Comparison of ENCODE assay signal across 11 mouse cellular contexts in genomic region chr19:57006841-57007240, GRCm38 (mm10). TPM values are rescaled to one million over a fixed set of nuclear protein-coding genes. Genes with fewer than 3 reads are reported as not detected.
DNase-seq lines count a peak whose midpoint lies in the region; ATAC-seq and TF ChIP-seq lines count a peak whose summit lies in the region.
"Had no signal": no experiment of that assay in that cellular context is flagged by ENCODE, and none has a peak within 500 bp of the region (broad histone marks: within the 10 kb centered on the region; RNA-seq: fewer than 3 reads in every experiment).

No protein-coding gene starts in this region.

- TF ChIP-seq CTCF in lung, postnatal 0 days (IDR thresholded peaks at IDR 0.05): no peak
- TF ChIP-seq CTCF in hindbrain, postnatal 0 days (IDR thresholded peaks at IDR 0.05; ENCODE audit: low read depth): no peak

- no peak overlapping the region for H3K9ac ChIP-seq in heart, embryonic 13.5 days
- H3K9ac ChIP-seq in lung, postnatal 0 days (replicated peaks; ENCODE audit: low read depth): no peak overlapping the region
- peak overlapping the region; percentile 63 for H3K9ac ChIP-seq in hindbrain, postnatal 0 days (replicated peaks; ENCODE audit: low read length)
- H3K9ac ChIP-seq in stomach, embryonic 15.5 days: no peak overlapping the region

- no peaks in the 10 kb centered on the region for H3K9me3 ChIP-seq in heart, embryonic 13.5 days
- no peaks in the 10 kb centered on the region for H3K9me3 ChIP-seq in lung, postnatal 0 days (ENCODE audit: low read length)
- H3K9me3 ChIP-seq in hindbrain, postnatal 0 days (ENCODE audit: low read length): no peaks in the 10 kb centered on the region
- H3K9me3 ChIP-seq in stomach, embryonic 15.5 days: no peaks in the 10 kb centered on the region

- no peak for TF ChIP-seq EP300 in lung, postnatal 0 days (IDR thresholded peaks at IDR 0.05)

- WGBS in heart, embryonic 13.5 days: 65% methylated on average over 13 of the region's 13 CpGs
- 59% methylated on average over 13 of the region's 13 CpGs for WGBS in lung, postnatal 0 days
- 48% methylated on average over 13 of the region's 13 CpGs for WGBS in hindbrain, postnatal 0 days
- WGBS in stomach, embryonic 15.5 days: 54% methylated on average over 13 of the region's 13 CpGs

- no peaks in the 10 kb centered on the region for H3K36me3 ChIP-seq in heart, embryonic 13.5 days
- no peaks in the 10 kb centered on the region for H3K36me3 ChIP-seq in lung, postnatal 0 days (ENCODE audit: insufficient read depth, low read length)
- no peaks in the 10 kb centered on the region for H3K36me3 ChIP-seq in hindbrain, postnatal 0 days (ENCODE audit: insufficient read depth, low read length)
- no peaks in the 10 kb centered on the region for H3K36me3 ChIP-seq in stomach, embryonic 15.5 days

- DNase-seq in heart, postnatal 25 days (ENCODE audit: low spot score): no peak
- no peak for DNase-seq in lung, postnatal 0 days (ENCODE audit: low spot score)
- no peak for DNase-seq in lung, adult 18-20 months
- no peak for DNase-seq in hindbrain, postnatal 0 days (ENCODE audit: low spot score)
- no peak for DNase-seq in layer of hippocampus, adult 9-10 months (ENCODE audit: low spot score)
- no peak for DNase-seq in layer of hippocampus, postnatal 25 days (ENCODE audit: extremely low spot score in 1 of 2, low spot score in 1 of 2)
- DNase-seq: gastrocnemius, postnatal 25 days had no signal

- H3K27ac ChIP-seq in heart, embryonic 13.5 days (replicated peaks): no peak overlapping the region
- H3K27ac ChIP-seq in lung, postnatal 0 days (ENCODE audit: low read length): no peak overlapping the region
- peak overlapping the region; percentile 60; the same call in 1 of the 2 replicates for H3K27ac ChIP-seq in hindbrain, postnatal 0 days
- H3K27ac ChIP-seq in stomach, embryonic 15.5 days: no peak overlapping the region

- no peak for ATAC-seq in heart, embryonic 13.5 days (ENCODE audit: extremely low read depth, insufficient number of reproducible peaks, low FRiP score, low TSS enrichment)
- no peak for ATAC-seq in lung, postnatal 0 days
- no peak for ATAC-seq in hindbrain, postnatal 0 days
- ATAC-seq in stomach, embryonic 15.5 days (ENCODE audit: insufficient read depth, low FRiP score, low read depth): no peak

- H3K27me3 ChIP-seq in heart, embryonic 13.5 days (replicated peaks): peaks cover 49% of the 10 kb centered on the region
- H3K27me3 ChIP-seq in lung, postnatal 0 days (replicated peaks; ENCODE audit: insufficient read depth, low read length): no peaks in the 10 kb centered on the region
- H3K27me3 ChIP-seq in hindbrain, postnatal 0 days (ENCODE audit: insufficient read depth, low read length): peaks cover 18% of the 10 kb centered on the region
- H3K27me3 ChIP-seq in stomach, embryonic 15.5 days (replicated peaks): no peaks in the 10 kb centered on the region

- intact Hi-C loops in heart, postnatal 25 days (cut with DNase I): no loop called here

- H3K4me3 ChIP-seq in heart, embryonic 13.5 days: no peak overlapping the region
- peak overlapping the region; percentile 56 for H3K4me3 ChIP-seq in lung, postnatal 0 days (ENCODE audit: low read depth, low read length)
- H3K4me3 ChIP-seq in hindbrain, postnatal 0 days (ENCODE audit: low read length): peak overlapping the region; percentile 55
- H3K4me3 ChIP-seq in stomach, embryonic 15.5 days (replicated peaks): peak overlapping the region; percentile 63

- peak overlapping the region; percentile 88; the same call in 1 of the 2 replicates for H3K4me2 ChIP-seq in heart, embryonic 13.5 days
- H3K4me2 ChIP-seq in lung, postnatal 0 days (replicated peaks; ENCODE audit: low read depth, low read length): peak overlapping the region; percentile 92
- peak overlapping the region; percentile 89 for H3K4me2 ChIP-seq in hindbrain, postnatal 0 days (ENCODE audit: low read depth, low read length)
- peak overlapping the region; percentile 94 for H3K4me2 ChIP-seq in stomach, embryonic 15.5 days

- H3K4me1 ChIP-seq in heart, embryonic 13.5 days: peaks cover 17% of the 10 kb centered on the region
- peaks cover 9% of the 10 kb centered on the region; the same call in 1 of the 2 replicates for H3K4me1 ChIP-seq in lung, postnatal 0 days (ENCODE audit: insufficient read depth, low read depth, low read length)
- H3K4me1 ChIP-seq in hindbrain, postnatal 0 days (ENCODE audit: insufficient read depth, low read length): peaks cover 35% of the 10 kb centered on the region
- peaks cover 27% of the 10 kb centered on the region; the same call in 1 of the 2 replicates for H3K4me1 ChIP-seq in stomach, embryonic 15.5 days

RNA-seq across cellular contexts. Expression of gene Afap1l2, which starts 1.2 kb away (rescaled TPM):
- 1.6 and 1.7 TPM in 2 replicates for polyA plus RNA-seq in heart, embryonic 13.5 days (2015; fragmentation: Nextera tagmentation; extraction: Ambion mirVana)
- 1 to 10 TPM; 5.0 to 5.7 TPM for total RNA-seq in heart, postnatal 25 days (2021)
- polyA plus RNA-seq in lung, postnatal 0 days (2015; fragmentation: Nextera tagmentation; extraction: Ambion mirVana): 15.5 and 18.8 TPM in 2 replicates
- 20.8 and 22.7 TPM in 2 replicates for total RNA-seq in hindbrain, postnatal 0 days (2014; rRNA removed)
- polyA plus RNA-seq in hindbrain, postnatal 0 days (2015; fragmentation: Nextera tagmentation; extraction: Ambion mirVana): 12.3 and 12.9 TPM in 2 replicates
- 21.2 and 21.7 TPM in 2 replicates for polyA plus RNA-seq in stomach, embryonic 15.5 days (2015; fragmentation: Nextera tagmentation; extraction: Ambion mirVana)
- 10 to 100 TPM; 12.6 to 13.7 TPM for total RNA-seq in layer of hippocampus, postnatal 25 days (2021)
- total RNA-seq: MEL; monocyte, adult 5-6 weeks had no signal
